Mouse (Mus musculus) colon, adult 2 months (tissue): ENCODE data around the gene Slc35b1. TPM values are rescaled to one million over a fixed set of nuclear protein-coding genes. Genes with fewer than 3 reads are reported as not detected.

Experiments
- polyA plus RNA-seq: library from polyadenylated mRNA; depleted of rRNA; stranded (reverse); fragments of >200 nt; gene quantifications from 2 replicates; pipeline ENCODE4 v1.2.3, GENCODE M21; 2012; rRNA removed

The Slc35b1 gene
- polyA plus RNA-seq: 55.3 and 79.9 TPM in 2 replicates

DNA sequence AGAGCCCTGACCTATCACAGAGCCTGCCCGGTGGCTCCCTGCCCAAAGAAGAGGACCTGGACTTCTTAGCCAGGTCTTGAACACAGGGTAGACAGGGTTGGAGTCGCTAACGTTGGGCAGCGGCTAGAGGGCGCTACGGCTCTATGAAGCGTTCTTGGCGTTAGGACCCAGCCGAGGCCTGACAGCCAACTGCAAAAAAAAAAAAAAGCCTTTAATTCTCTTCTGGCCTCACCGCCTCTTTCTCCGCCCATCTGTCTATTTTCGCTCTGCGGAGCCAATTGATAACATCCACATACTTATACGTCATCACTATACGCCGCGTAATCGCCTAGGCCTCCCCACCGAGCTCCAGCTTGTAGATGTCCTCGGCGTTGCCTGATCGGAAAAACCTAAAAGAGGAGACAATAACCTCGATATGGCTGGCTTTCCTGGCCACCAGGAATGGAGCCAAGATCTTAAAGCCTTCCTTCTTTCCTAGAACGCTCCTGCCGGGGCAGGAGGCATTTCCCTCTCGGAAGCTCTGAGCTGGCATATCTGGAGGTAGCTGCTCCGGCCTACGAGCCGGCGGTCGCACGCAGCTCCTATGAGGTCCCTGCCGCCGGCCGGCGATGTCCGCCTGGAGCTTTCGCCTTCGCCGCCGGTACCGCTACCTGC is at the start of gene Slc35b1:
TSS of gene Slc35b1 (plus strand) at position 374 of the 654 bp plus-strand sequence.

DNA sequence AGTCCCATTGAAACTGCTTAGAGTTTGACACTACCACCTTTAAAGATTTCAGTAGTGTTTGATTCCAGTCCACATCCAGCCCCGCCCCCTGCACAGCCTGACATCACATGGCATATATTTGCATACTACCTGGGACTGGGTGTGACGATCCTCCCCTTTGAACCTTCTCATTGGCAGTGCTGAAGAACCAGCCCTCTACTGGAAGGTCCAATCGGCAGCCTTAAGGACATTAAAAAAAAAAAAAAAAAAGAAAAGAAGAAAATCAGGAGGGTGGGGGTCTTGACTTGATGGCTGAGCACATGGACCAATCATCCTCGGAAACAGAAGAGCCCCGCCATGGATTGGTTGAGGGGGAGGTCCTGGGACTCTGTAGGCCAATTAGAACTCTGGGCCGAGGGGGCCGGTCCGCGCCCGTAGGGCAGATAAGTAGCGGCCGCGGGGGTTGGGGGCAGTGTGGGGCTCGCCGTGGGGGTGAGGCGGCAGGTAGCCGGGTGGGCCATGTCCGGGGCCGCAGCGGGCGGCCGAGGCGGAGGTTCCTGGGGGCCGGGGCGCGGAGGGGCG is 47.8 kb upstream of the Slc35b1 start, which contains the start of gene Fam117a:
TSS of gene Fam117a (plus strand) at position 451 of the 561 bp plus-strand sequence.

DNA sequence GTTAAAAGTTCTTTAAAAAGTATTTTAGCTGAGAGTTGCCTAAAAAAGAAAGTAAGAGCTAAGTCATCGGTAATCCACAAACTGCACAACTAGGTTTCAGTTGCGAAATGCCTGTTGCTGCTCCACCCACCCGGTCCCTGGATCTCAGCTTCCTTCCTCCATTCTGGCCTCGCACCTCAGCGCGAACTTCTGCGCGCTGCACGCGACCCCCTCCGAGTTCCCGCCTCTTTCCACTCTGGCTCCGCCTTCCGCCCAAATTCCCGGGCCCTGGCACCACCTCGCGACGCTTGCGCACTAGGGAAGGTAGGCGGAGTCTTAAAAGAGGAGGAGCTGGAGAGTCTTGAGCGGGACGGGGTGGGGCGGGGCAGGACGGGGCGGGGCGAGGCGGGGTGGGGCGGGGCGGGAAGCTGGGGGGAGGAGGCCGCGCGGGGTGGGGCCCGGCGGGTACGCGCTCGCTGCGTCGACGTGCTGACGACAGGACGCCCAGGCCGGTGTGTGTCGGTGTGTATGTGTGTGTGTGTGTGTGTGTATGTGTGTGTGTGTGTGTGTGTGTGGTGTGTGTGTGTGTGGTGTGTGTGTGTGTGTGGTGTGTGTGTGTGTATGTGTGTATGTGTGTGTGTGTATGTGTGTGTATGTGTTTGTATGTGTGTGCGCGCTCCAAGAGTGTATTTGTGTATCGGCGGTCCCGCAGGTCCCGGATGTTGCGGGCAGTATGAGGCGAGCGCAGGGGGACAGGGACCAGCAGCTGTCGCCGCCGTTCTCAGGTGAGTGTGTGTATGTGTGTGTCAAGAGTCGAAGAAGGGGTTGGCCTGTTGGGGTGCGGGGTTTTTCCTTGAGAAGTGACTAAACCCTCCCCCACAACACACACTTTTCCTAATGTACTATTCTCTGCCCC is 29.4 kb downstream of the Slc35b1 start, which contains the start of gene Spop:
TSS of gene Spop (plus strand) at position 440 of the 895 bp plus-strand sequence.

Other genes starting within 250 kb of the Slc35b1 start
- not detected in 2 replicates for gene Dlx4, start 238.4 kb upstream of the Slc35b1 start, polyA plus RNA-seq
- not detected in 2 replicates for gene Tac4, start 123.2 kb upstream of the Slc35b1 start, polyA plus RNA-seq
- 23.2 and 26.3 TPM in 2 replicates for gene Kat7, start 74.4 kb upstream of the Slc35b1 start, polyA plus RNA-seq
- 24.4 and 28.3 TPM in 2 replicates for gene Fam117a, start 47.7 kb upstream of the Slc35b1 start, polyA plus RNA-seq
- gene Spop, start 29.4 kb downstream of the Slc35b1 start, polyA plus RNA-seq: 28.8 and 30.9 TPM in 2 replicates
- 1.9 and 2.3 TPM in 2 replicates for gene Nxph3, start 129.9 kb downstream of the Slc35b1 start, polyA plus RNA-seq
- gene Ngfr, start 203.0 kb downstream of the Slc35b1 start, polyA plus RNA-seq: 9.7 and 10.0 TPM in 2 replicates